Mouse (Mus musculus): ENCODE data around the gene Syt2. TPM values are rescaled to one million over a fixed set of nuclear protein-coding genes. Genes with fewer than 3 reads are reported as not detected.
A peak's percentile ranks its signal among the peaks of the same experiment; 100 is the strongest.

Syt2 gene
- polyA plus RNA-seq, 1 experiment from 2014 or later: 2.1 TPM

- 85% methylated on average over 3 of the region's 3 CpGs for WGBS
- H3K9me3 ChIP-seq (ENCODE audit: control insufficient read depth, low read length): no peaks in the 10 kb centered on the region
- H3K9ac ChIP-seq (replicated peaks; ENCODE audit: low read length): no peak overlapping the region
- DNase-seq (no peak), ATAC-seq (ENCODE audit: low FRiP score, low TSS enrichment) (no peak)
- no peaks in the 10 kb centered on the region for H3K27me3 ChIP-seq (ENCODE audit: control insufficient read depth, insufficient read depth, low read length)
- no peak overlapping the region for H3K4me3 ChIP-seq (replicated peaks; ENCODE audit: low read depth, low read length)
- H3K4me2 ChIP-seq (ENCODE audit: low read length): no peak overlapping the region
- no peaks in the 10 kb centered on the region for H3K4me1 ChIP-seq (ENCODE audit: control insufficient read depth, insufficient read depth, low read length)
- peaks cover 13% of the 10 kb centered on the region for H3K36me3 ChIP-seq (ENCODE audit: control insufficient read depth, insufficient read depth, low read length)
- H3K27ac ChIP-seq (replicated peaks; ENCODE audit: low read depth, low read length): no peak overlapping the region
Measured at GRCm38 (mm10) chr1:134772821-134773220, 126.3 kb downstream of the Syt2 start.

GRCm38 (mm10) chr1:134773256-134773655, 126.8 kb downstream of the Syt2 start:
- Histone ChIP-seq H3K36me3 (ENCODE audit: control insufficient read depth, insufficient read depth, low read length) (peaks cover 12% of the 10 kb centered on the region), H3K9ac (replicated peaks; ENCODE audit: low read length) (no peak overlapping the region), H3K4me3 (replicated peaks; ENCODE audit: low read depth, low read length) (no peak overlapping the region), H3K4me1 (ENCODE audit: control insufficient read depth, insufficient read depth, low read length) (no peaks in the 10 kb centered on the region), H3K27me3 (ENCODE audit: control insufficient read depth, insufficient read depth, low read length) (no peaks in the 10 kb centered on the region), H3K27ac (replicated peaks; ENCODE audit: low read depth, low read length) (no peak overlapping the region), H3K4me2 (ENCODE audit: low read length) (no peak overlapping the region), H3K9me3 (ENCODE audit: control insufficient read depth, low read length) (no peaks in the 10 kb centered on the region)
- 33% methylated on average over 12 of the region's 12 CpGs for WGBS
- ATAC-seq (ENCODE audit: low FRiP score, low TSS enrichment) (no peak), DNase-seq (no peak)

GRCm38 (mm10) chr1:134774247-134774646, 127.8 kb downstream of the Syt2 start:
- Histone ChIP-seq H3K36me3 (ENCODE audit: control insufficient read depth, insufficient read depth, low read length) (peaks cover 12% of the 10 kb centered on the region; the same call in 1 of the 2 replicates), H3K4me1 (ENCODE audit: control insufficient read depth, insufficient read depth, low read length) (no peaks in the 10 kb centered on the region), H3K27me3 (ENCODE audit: control insufficient read depth, insufficient read depth, low read length) (no peaks in the 10 kb centered on the region), H3K27ac (replicated peaks; ENCODE audit: low read depth, low read length) (no peak overlapping the region), H3K4me2 (ENCODE audit: low read length) (no peak overlapping the region), H3K9ac (replicated peaks; ENCODE audit: low read length) (no peak overlapping the region), H3K4me3 (replicated peaks; ENCODE audit: low read depth, low read length) (no peak overlapping the region), H3K9me3 (ENCODE audit: control insufficient read depth, low read length) (no peaks in the 10 kb centered on the region)
- DNase-seq (no peak), ATAC-seq (ENCODE audit: low FRiP score, low TSS enrichment) (no peak)
- WGBS: 34% methylated on average over 2 of the region's 2 CpGs

DNA sequence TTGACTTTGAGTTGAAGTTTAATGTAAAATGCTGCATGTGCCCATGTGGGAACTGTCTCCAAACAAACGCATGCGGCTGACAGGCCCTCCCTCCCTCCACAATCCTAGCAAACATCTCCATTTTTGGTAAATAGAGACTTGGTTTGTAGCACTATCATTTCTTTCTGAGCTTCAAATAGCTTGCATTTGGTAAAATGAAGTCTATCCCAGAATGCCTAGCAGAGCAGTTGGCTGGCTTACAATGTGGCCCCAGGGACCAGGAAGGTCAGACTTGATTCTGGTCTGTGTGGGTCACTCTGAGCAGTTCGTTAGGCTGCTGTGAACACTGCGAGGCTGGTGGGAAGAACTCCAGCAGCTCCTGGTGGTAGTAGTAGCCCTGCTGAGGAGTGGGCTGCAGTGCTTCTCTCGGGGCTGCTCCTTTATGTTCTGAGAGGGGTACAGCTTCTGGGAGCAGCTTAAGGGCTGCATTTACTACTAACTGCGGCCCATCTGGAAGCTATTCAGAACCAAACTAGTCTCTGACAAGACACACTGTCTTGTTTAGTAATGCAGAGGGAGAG, 128.3 kb downstream of the Syt2 start:
- peaks cover 12% of the 10 kb centered on the region; the same call in 1 of the 2 replicates for H3K36me3 ChIP-seq (ENCODE audit: control insufficient read depth, insufficient read depth, low read length)
- no peak overlapping the region for H3K9ac ChIP-seq (replicated peaks; ENCODE audit: low read length)
- 62% methylated on average over 6 of the region's 6 CpGs for WGBS
- no peaks in the 10 kb centered on the region for H3K27me3 ChIP-seq (ENCODE audit: control insufficient read depth, insufficient read depth, low read length)
- ATAC-seq (ENCODE audit: low FRiP score, low TSS enrichment): no peak
- H3K27ac ChIP-seq (replicated peaks; ENCODE audit: low read depth, low read length): no peak overlapping the region
- no peaks in the 10 kb centered on the region for H3K9me3 ChIP-seq (ENCODE audit: control insufficient read depth, low read length)
- no peak overlapping the region for H3K4me3 ChIP-seq (replicated peaks; ENCODE audit: low read depth, low read length)
- DNase-seq: no peak
- H3K4me2 ChIP-seq (ENCODE audit: low read length): no peak overlapping the region
- H3K4me1 ChIP-seq (ENCODE audit: control insufficient read depth, insufficient read depth, low read length): no peaks in the 10 kb centered on the region

DNA sequence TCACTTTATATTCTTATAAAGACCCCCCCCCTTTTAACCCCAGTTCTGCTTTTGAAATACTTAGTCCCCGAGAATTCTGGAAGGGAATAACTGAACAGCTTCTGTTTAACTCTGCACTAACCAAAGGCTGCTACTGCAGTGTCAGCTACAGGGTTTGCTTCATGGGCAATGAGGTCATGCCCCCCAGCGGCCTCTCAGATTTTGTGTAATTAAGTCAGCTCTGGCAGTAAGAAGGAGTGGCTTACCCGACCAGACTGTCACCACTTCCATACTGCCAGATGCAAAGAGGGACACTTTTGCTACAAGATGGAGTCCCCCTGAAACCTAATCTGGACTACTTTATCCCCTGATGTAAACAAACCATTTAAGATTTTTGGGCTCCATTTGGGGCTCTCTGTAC, 129.2 kb downstream of the Syt2 start:
- Histone ChIP-seq H3K9ac (replicated peaks; ENCODE audit: low read length) (no peak overlapping the region), H3K4me1 (ENCODE audit: control insufficient read depth, insufficient read depth, low read length) (no peaks in the 10 kb centered on the region)
- 40% methylated on average over 3 of the region's 3 CpGs for WGBS

GRCm38 (mm10) chr1:134777201-134777885, 130.9 kb downstream of the Syt2 start:
- ATAC-seq (ENCODE audit: low FRiP score, low TSS enrichment) (no peak), DNase-seq (no peak)
- H3K4me2 ChIP-seq (ENCODE audit: low read length): no peak overlapping the region
- WGBS: 85% methylated on average over 12 of the region's 12 CpGs
- no peaks in the 10 kb centered on the region for H3K9me3 ChIP-seq (ENCODE audit: control insufficient read depth, low read length)
- no peak overlapping the region for H3K27ac ChIP-seq (replicated peaks; ENCODE audit: low read depth, low read length)
- no peak overlapping the region for H3K9ac ChIP-seq (replicated peaks; ENCODE audit: low read length)
- no peaks in the 10 kb centered on the region for H3K4me1 ChIP-seq (ENCODE audit: control insufficient read depth, insufficient read depth, low read length)
- no peak overlapping the region for H3K4me3 ChIP-seq (replicated peaks; ENCODE audit: low read depth, low read length)
- no peaks in the 10 kb centered on the region for H3K27me3 ChIP-seq (ENCODE audit: control insufficient read depth, insufficient read depth, low read length)
- H3K36me3 ChIP-seq (ENCODE audit: control insufficient read depth, insufficient read depth, low read length): 0 out of 2 replicates have a peak, but pooled peaks cover 7% of the 10 kb centered on the region

More for the DNA sequence above, 129.2 kb downstream of the Syt2 start:
- peaks cover 12% of the 10 kb centered on the region; the same call in 1 of the 2 replicates for H3K36me3 ChIP-seq (ENCODE audit: control insufficient read depth, insufficient read depth, low read length)
- no peak for DNase-seq
- H3K27ac ChIP-seq (replicated peaks; ENCODE audit: low read depth, low read length): no peak overlapping the region
- no peak for ATAC-seq (ENCODE audit: low FRiP score, low TSS enrichment)
- no peak overlapping the region for H3K4me3 ChIP-seq (replicated peaks; ENCODE audit: low read depth, low read length)
- no peak overlapping the region for H3K4me2 ChIP-seq (ENCODE audit: low read length)
- H3K27me3 ChIP-seq (ENCODE audit: control insufficient read depth, insufficient read depth, low read length): no peaks in the 10 kb centered on the region
- no peaks in the 10 kb centered on the region for H3K9me3 ChIP-seq (ENCODE audit: control insufficient read depth, low read length)

DNA sequence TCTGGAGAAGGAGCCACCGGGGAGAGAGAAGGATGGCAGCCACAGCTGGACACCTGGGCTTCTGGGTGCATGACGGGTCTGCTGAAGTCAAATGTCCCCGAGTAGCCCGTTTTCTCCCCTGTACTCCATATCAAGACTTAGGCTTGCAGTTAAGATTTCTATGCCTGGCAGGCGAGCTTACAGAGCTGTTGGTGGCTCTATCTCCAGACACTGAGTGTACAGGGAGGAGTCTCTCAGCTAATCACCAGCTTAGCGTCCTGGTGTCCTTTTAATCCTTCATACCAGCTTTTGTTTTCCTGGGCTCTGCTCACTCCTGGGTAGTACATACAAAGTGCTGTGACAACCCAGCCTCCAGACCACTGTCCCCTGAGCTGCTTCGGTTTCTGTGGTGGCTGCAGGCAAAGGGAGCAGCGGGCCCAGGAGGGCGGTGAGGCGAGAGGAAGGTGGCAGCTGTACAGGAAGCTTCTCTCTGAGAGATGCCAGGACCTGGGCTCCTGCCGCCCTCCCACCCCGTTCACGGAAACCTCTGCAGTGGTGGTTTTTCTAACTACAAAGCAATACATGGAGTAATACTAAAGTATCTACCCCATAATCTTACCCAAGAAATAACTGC, 131.6 kb downstream of the Syt2 start:
- ATAC-seq (ENCODE audit: low FRiP score, low TSS enrichment): no peak
- H3K4me2 ChIP-seq (ENCODE audit: low read length): no peak overlapping the region
- no peak overlapping the region for H3K4me3 ChIP-seq (replicated peaks; ENCODE audit: low read depth, low read length)
- H3K9me3 ChIP-seq (ENCODE audit: control insufficient read depth, low read length): no peaks in the 10 kb centered on the region
- peak; percentile 26 for DNase-seq
- 0 out of 2 replicates have a peak, but pooled peaks cover 4% of the 10 kb centered on the region for H3K36me3 ChIP-seq (ENCODE audit: control insufficient read depth, insufficient read depth, low read length)
- no peak overlapping the region for H3K9ac ChIP-seq (replicated peaks; ENCODE audit: low read length)
- H3K27me3 ChIP-seq (ENCODE audit: control insufficient read depth, insufficient read depth, low read length): no peaks in the 10 kb centered on the region
- no peaks in the 10 kb centered on the region for H3K4me1 ChIP-seq (ENCODE audit: control insufficient read depth, insufficient read depth, low read length)
- 44% methylated on average over 13 of the region's 13 CpGs for WGBS
- H3K27ac ChIP-seq (replicated peaks; ENCODE audit: low read depth, low read length): no peak overlapping the region

DNA sequence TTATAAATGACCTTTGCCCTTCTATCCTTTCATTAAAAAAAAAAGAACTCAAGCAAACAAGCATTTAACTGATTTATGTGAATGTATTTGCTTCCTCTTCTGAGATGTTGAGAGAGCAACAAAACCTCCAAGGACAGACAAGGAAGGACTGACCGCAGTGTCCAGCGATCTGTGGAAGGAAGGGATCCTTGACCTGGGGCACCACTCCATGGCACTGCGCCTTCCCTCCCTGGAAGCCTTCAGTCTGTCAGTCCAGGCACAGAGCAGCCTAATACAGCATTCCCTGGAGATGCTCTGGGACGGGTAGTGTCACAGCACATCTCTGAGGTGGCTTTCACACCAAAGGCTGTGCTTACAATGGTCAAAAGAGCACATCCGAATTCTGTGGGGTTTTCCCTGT, 136.3 kb downstream of the Syt2 start:
- Histone ChIP-seq H3K4me2 (ENCODE audit: low read length) (no peak overlapping the region), H3K4me3 (replicated peaks; ENCODE audit: low read depth, low read length) (no peak overlapping the region), H3K9ac (replicated peaks; ENCODE audit: low read length) (no peak overlapping the region), H3K36me3 (ENCODE audit: control insufficient read depth, insufficient read depth, low read length) (no peaks in the 10 kb centered on the region), H3K27ac (replicated peaks; ENCODE audit: low read depth, low read length) (no peak overlapping the region), H3K4me1 (ENCODE audit: control insufficient read depth, insufficient read depth, low read length) (no peaks in the 10 kb centered on the region), H3K27me3 (ENCODE audit: control insufficient read depth, insufficient read depth, low read length) (no peaks in the 10 kb centered on the region), H3K9me3 (ENCODE audit: control insufficient read depth, low read length) (no peaks in the 10 kb centered on the region)
- ATAC-seq (ENCODE audit: low FRiP score, low TSS enrichment) (no peak), DNase-seq (no peak)
- 88% methylated on average over 5 of the region's 5 CpGs for WGBS

DNA sequence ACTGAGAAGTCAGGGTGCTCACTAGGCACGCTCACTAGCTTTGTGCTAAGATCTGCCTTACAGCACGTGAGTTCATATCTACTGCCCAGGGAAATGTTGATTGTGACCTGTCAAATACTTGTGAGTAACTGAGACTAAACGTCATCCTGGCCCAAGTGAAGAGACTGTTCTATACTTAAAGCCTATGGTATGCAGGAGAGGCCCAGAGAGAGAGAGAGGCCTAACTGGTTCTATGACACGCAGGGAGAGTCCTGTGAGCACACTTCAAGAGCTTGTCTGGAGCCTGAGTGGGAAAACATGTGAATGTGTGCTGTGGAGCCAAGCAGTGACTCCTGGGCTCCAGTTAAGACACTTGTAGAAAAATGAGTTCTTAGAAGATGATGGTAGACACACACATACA, 137.5 kb downstream of the Syt2 start:
- 86% methylated on average over 4 of the region's 4 CpGs for WGBS
- ATAC-seq (ENCODE audit: low FRiP score, low TSS enrichment) (no peak), DNase-seq (no peak)
- no peak overlapping the region for H3K4me3 ChIP-seq (replicated peaks; ENCODE audit: low read depth, low read length)
- H3K4me2 ChIP-seq (ENCODE audit: low read length): no peak overlapping the region
- no peak overlapping the region for H3K27ac ChIP-seq (replicated peaks; ENCODE audit: low read depth, low read length)
- no peaks in the 10 kb centered on the region for H3K27me3 ChIP-seq (ENCODE audit: control insufficient read depth, insufficient read depth, low read length)
- no peak overlapping the region for H3K9ac ChIP-seq (replicated peaks; ENCODE audit: low read length)
- no peaks in the 10 kb centered on the region for H3K36me3 ChIP-seq (ENCODE audit: control insufficient read depth, insufficient read depth, low read length)
- no peaks in the 10 kb centered on the region for H3K4me1 ChIP-seq (ENCODE audit: control insufficient read depth, insufficient read depth, low read length)
- H3K9me3 ChIP-seq (ENCODE audit: control insufficient read depth, low read length): no peaks in the 10 kb centered on the region

All from midbrain, embryonic 14.5 days (tissue).